Mouse (Mus musculus): ENCODE results near the gene Wdr83. TPM values are rescaled to one million over a fixed set of nuclear protein-coding genes. Genes with fewer than 3 reads are reported as not detected.

Wdr83 gene
- 84.9 and 89.1 TPM in 2 replicates for polyA plus RNA-seq (2012; rRNA removed)

DNA sequence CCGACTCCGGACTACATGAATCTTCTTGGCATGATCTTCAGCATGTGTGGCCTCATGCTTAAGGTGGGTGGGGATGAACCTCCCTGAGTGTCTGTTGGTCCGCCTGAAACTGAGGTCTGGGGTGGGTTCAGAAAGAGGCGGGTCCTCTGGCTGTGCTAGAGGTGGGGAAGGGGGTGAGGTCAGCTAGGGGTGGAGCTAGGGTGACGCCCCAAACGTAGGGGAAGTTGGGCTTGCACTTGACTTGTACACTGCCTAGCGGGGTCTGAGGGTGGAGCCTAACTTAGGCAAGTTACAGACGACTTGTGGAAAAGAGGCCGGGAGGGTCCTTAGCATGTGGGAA, at the start of gene Wdr83:
Gene Wdr83, minus strand, starts transcription at position 91 of the 340 bp plus-strand sequence.

DNA sequence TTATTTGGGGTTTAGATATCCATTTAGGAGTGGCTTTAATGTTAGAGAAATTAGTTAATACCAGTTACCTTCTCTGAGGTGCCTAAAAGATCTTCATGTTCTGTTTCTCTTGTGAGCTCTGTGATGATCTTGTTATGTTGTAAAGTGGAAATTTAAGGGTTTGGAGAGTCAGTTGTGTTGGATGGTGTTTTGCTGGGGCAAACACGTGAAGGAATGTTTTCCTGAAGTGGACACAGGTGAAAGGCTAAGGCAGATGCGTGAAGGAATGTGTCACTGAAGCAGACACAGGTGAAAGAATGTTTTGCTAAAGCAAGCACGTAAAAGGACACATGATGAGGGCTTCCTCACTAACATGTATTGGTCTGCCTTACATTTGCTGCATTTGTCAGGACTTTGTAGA, 41.9 kb upstream of the Wdr83 start, which contains the start of gene Zfp791:
Gene Zfp791, minus strand, starts transcription at position 101 of the 400 bp plus-strand sequence.

DNA sequence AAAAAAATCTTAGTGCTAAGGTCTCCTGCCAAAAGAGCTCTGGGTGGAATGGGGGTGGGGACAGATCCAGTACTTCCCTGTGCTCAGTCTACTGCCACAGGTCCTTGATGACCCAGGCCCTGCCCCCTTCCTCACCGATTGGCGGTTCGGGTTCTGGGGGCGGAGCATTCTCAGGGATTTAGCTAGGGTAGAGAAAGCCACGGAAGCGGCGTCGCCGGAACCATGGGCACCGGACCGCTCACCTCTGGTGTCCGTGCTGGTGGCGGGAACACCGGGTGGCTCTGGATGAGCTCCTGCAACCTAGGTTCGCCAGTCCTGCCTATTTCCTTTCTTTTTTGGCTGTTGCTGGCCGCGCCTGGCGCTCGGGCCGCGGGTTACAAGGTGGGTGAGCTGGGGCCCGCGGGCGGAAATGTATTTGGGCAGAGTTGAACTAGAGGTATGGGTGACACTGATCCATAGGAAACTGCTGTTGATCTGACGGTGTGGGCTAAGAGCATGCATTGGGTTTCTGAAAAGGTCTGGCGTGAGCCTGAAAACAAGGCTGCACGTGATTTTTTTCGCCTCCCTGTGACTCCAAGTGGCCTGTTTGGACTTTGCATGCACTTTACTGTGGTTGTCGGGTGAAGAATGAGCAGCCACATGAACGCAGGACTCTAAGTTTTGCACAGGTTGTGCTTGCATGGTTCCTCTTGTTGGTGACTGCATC, 2.2 kb upstream of the Wdr83 start, which contains the start of gene Man2b1:
Gene Man2b1, plus strand, starts transcription at position 163 of the 706 bp plus-strand sequence.

GRCm38 (mm10) chr8:85080532-85081215, 432 bp downstream of the Wdr83 start, which contains the start of gene Wdr83os:
Gene Wdr83os, plus strand, starts transcription at chr8:85080740.

GRCm38 (mm10) chr8:85071514-85072281, 9.4 kb downstream of the Wdr83 start, which contains the start of gene Dhps:
Gene Dhps, plus strand, starts transcription at chr8:85071757.

GRCm38 (mm10) chr8:85067982-85068381, 13.1 kb downstream of the Wdr83 start, which contains the start of gene Gm5741:
Gene Gm5741, minus strand, starts transcription at chr8:85067982.

GRCm38 (mm10) chr8:85059879-85060616, 21.1 kb downstream of the Wdr83 start, which contains the start of gene Fbxw9:
Gene Fbxw9, plus strand, starts transcription at chr8:85060055.

GRCm38 (mm10) chr8:85036718-85037365, 44.3 kb downstream of the Wdr83 start, which contains the start of gene Tnpo2:
Gene Tnpo2, plus strand, starts transcription at chr8:85036915.

GRCm38 (mm10) chr8:85026670-85027515, 54.2 kb downstream of the Wdr83 start, which contains the start of gene Trir:
Gene Trir, plus strand, starts transcription at chr8:85026823.

DNA sequence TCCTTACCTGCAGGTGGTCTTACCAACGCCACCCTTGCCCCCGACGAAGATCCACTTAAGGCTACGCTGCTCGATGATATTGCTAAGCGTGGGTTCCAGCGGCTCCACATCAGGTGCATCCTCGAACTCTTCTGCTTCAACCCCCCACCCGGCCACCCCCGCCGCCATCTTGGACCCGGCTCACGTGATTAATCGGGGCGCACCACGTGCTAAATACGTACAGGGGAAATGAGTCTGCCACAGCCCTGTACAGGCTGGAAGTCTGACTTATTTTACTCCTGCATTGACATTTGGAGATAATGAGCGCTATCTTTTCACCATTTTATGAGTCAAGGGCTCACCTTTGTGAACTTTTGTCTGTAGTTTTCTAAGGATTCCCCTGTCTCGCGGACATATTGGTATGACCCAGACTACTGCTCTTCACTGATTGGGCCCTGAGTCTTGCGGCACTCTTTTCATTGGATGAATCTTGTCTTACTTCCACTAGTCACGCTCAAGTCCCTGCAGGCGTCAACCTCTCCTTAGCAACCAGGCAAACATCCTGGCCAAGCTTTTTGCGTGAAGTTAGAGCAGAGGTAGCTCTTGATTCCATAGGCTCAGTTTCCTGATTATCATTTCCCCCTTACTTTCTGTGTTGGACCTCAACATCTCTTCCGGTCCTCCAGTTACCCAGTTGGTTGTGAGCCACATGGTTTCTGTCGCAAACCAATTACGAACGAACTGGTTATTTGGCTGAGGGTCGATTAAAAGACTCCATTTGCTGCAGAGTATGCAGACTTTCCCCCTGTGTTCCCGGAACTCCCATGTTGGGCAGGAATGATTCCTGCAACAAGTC, 55.8 kb downstream of the Wdr83 start, which contains the start of gene Asna1:
Gene Asna1, minus strand, starts transcription at position 184 of the 835 bp plus-strand sequence.

Other genes starting within 250 kb of the Wdr83 start
- 37.6 and 41.9 TPM in 2 replicates for gene Gadd45gip1, start 249.8 kb downstream of the Wdr83 start, polyA plus RNA-seq (2012; rRNA removed)
- 66.8 and 71.5 TPM in 2 replicates for gene Rad23a, start 240.6 kb downstream of the Wdr83 start, polyA plus RNA-seq (2012; rRNA removed)
- 455 and 581 TPM in 2 replicates for gene Calr, start 234.4 kb downstream of the Wdr83 start, polyA plus RNA-seq (2012; rRNA removed)
- gene Farsa, start 224.3 kb downstream of the Wdr83 start, polyA plus RNA-seq (2012; rRNA removed), result 123 and 124 TPM in 2 replicates
- 26.9 and 31.5 TPM in 2 replicates for gene Syce2, start 209.2 kb downstream of the Wdr83 start, polyA plus RNA-seq (2012; rRNA removed)
- 57.8 and 58.3 TPM in 2 replicates for gene Gcdh, start 187.4 kb downstream of the Wdr83 start, polyA plus RNA-seq (2012; rRNA removed)
- 0.66 and 0.96 TPM in 2 replicates for gene Klf1, start 179.4 kb downstream of the Wdr83 start, polyA plus RNA-seq (2012; rRNA removed)
- 6.6 and 7.6 TPM in 2 replicates for gene Dnase2a, start 172.7 kb downstream of the Wdr83 start, polyA plus RNA-seq (2012; rRNA removed)
- gene Mast1, start 143.9 kb downstream of the Wdr83 start, polyA plus RNA-seq (2012; rRNA removed), result 104 and 112 TPM in 2 replicates
- 6.7 TPM in 2 replicates for gene Rtbdn, start 134.3 kb downstream of the Wdr83 start, polyA plus RNA-seq (2012; rRNA removed)
- gene Gm49661, start 111.9 kb downstream of the Wdr83 start, polyA plus RNA-seq (2012; rRNA removed), result 0.32 TPM in 1 of 2 replicates, not detected in the other
- gene Prdx2, start 111.7 kb downstream of the Wdr83 start, polyA plus RNA-seq (2012; rRNA removed), result 811 and 935 TPM in 2 replicates
- gene Rnaseh2a, start 111.5 kb downstream of the Wdr83 start, polyA plus RNA-seq (2012; rRNA removed), result 58.0 and 61.0 TPM in 2 replicates
- gene Junb, start 102.6 kb downstream of the Wdr83 start, polyA plus RNA-seq (2012; rRNA removed), result 7.7 and 9.6 TPM in 2 replicates
- 27.3 and 30.0 TPM in 2 replicates for gene Hook2, start 90.7 kb downstream of the Wdr83 start, polyA plus RNA-seq (2012; rRNA removed)
- gene Best2, start 66.8 kb downstream of the Wdr83 start, polyA plus RNA-seq (2012; rRNA removed), result 0.06 TPM in 2 replicates
- gene Asna1, start 56.0 kb downstream of the Wdr83 start, polyA plus RNA-seq (2012; rRNA removed), result 218 and 232 TPM in 2 replicates
- gene Trir, start 54.5 kb downstream of the Wdr83 start, polyA plus RNA-seq (2012; rRNA removed), result 208 and 219 TPM in 2 replicates
- 104 and 108 TPM in 2 replicates for gene Tnpo2, start 44.4 kb downstream of the Wdr83 start, polyA plus RNA-seq (2012; rRNA removed)
- gene Fbxw9, start 21.3 kb downstream of the Wdr83 start, polyA plus RNA-seq (2012; rRNA removed), result 84.0 and 96.1 TPM in 2 replicates
- 0.70 and 0.73 TPM in 2 replicates for gene Gm5741, start 13.3 kb downstream of the Wdr83 start, polyA plus RNA-seq (2012; rRNA removed)
- gene Dhps, start 9.5 kb downstream of the Wdr83 start, polyA plus RNA-seq (2012; rRNA removed), result 71.7 and 73.4 TPM in 2 replicates
- gene Wdr83os, start 566 bp downstream of the Wdr83 start, polyA plus RNA-seq (2012; rRNA removed), result 105 and 110 TPM in 2 replicates
- 20.3 and 26.4 TPM in 2 replicates for gene Man2b1, start 2.0 kb upstream of the Wdr83 start, polyA plus RNA-seq (2012; rRNA removed)
- 2.5 and 3.0 TPM in 2 replicates for gene Zfp791, start 41.8 kb upstream of the Wdr83 start, polyA plus RNA-seq (2012; rRNA removed)
- gene Cks1brt, start 70.6 kb upstream of the Wdr83 start, polyA plus RNA-seq (2012; rRNA removed), result not detected in 2 replicates
- not detected in 2 replicates for gene Olfr371, start 144.7 kb upstream of the Wdr83 start, polyA plus RNA-seq (2012; rRNA removed)
- 86.5 and 95.4 TPM in 2 replicates for gene Orc6, start 218.3 kb upstream of the Wdr83 start, polyA plus RNA-seq (2012; rRNA removed)
- 72.3 and 82.1 TPM in 2 replicates for gene Vps35, start 218.5 kb upstream of the Wdr83 start, polyA plus RNA-seq (2012; rRNA removed)

Measured in central nervous system, embryonic 14 days (tissue).